Mouse (Mus musculus) forebrain, embryonic 15.5 days (tissue): ENCODE data around the gene Idh2. TPM values are rescaled to one million over a fixed set of nuclear protein-coding genes. Genes with fewer than 3 reads are reported as not detected.

Source experiments
- ATAC-seq: fragments of 200-750 bp; cut with Nextera tagmentation; replicated peaks from 2 replicates; pipeline ENCODE4 v1.8.0; 2017; ENCODE audit warnings: mild to moderate bottlenecking, moderate TSS enrichment, moderate library complexity
- H3K27ac ChIP-seq: fragments of 300-500 bp; sonication (generic); replicated peaks from 2 replicates; pipeline ENCODE4 v1.5.1; 2015; ENCODE audit warnings: mild to moderate bottlenecking, inconsistent platforms
- H3K27me3 ChIP-seq: fragments of 300-500 bp; sonication (generic); 2 replicates; pipeline ENCODE4 v1.6.1; 2015; ENCODE audit warnings: inconsistent platforms
- H3K36me3 ChIP-seq: fragments of 300-500 bp; sonication (generic); 2 replicates; pipeline ENCODE4 v1.6.1; 2015; ENCODE audit warnings: mild to moderate bottlenecking, inconsistent platforms
- H3K4me1 ChIP-seq: fragments of 300-500 bp; sonication (generic); 2 replicates; pipeline ENCODE4 v1.6.1; 2015; ENCODE audit warnings: inconsistent platforms
- H3K4me2 ChIP-seq: fragments of 300-500 bp; sonication (generic); replicated peaks from 2 replicates; pipeline ENCODE4 v1.6.1; 2015; ENCODE audit warnings: mild to moderate bottlenecking, inconsistent platforms
- H3K4me3 ChIP-seq: fragments of 300-500 bp; sonication (generic); 2 replicates; pipeline ENCODE4 v1.5.1; 2015; ENCODE audit warnings: mild to moderate bottlenecking, inconsistent platforms
- H3K9ac ChIP-seq: fragments of 300-500 bp; sonication (generic); replicated peaks from 2 replicates; pipeline ENCODE4 v1.6.1; 2015; ENCODE audit warnings: mild to moderate bottlenecking, inconsistent platforms
- H3K9me3 ChIP-seq: fragments of 300-500 bp; sonication (generic); 2 replicates; pipeline ENCODE4 v1.6.1; 2016; ENCODE audit warnings: inconsistent platforms
- WGBS: fragments of 180-500 bp; shearing (Covaris S2); methylation state at CpG from one replicate; pipeline ENCODE4 v1.1.7; 2015; ENCODE audit warnings: mixed read lengths; 5-methylcytosine and 5-hydroxymethylcytosine counted together
- polyA plus RNA-seq: library from polyadenylated mRNA; unstranded; fragments of >200 nt; fragmentation: Nextera tagmentation; extraction: Ambion mirVana; gene quantifications from 2 replicates; pipeline ENCODE4 v1.2.1, GENCODE M21; 2015

Idh2 gene
- polyA plus RNA-seq, result 299 and 300 TPM in 2 replicates

DNA sequence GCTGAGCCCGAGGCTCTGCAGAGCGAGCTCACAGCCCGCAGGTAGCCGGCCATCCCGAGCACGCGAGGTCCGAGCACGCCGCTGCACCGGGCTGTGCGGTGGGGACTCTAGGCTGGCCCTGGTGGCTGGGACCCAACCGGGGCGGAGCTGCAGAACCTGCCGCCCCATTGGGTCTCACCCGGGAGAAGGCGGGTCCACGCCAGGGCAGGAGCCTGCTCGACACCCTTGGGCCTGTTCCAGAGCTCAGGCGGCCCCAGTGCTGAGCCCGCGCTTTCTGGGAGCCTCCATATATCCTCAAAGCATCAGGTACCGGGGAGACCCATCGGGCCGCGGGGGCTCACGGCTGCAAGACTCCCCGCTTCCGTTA, at the start of gene Idh2:
Gene Idh2, minus strand, starts transcription at position 169 of the 367 bp plus-strand sequence.
- peaks cover 45% of the 10 kb centered on the region for H3K4me1 ChIP-seq
- peak; percentile 97 for ATAC-seq
- WGBS, result 0% methylated on average over 29 of the region's 29 CpGs

DNA sequence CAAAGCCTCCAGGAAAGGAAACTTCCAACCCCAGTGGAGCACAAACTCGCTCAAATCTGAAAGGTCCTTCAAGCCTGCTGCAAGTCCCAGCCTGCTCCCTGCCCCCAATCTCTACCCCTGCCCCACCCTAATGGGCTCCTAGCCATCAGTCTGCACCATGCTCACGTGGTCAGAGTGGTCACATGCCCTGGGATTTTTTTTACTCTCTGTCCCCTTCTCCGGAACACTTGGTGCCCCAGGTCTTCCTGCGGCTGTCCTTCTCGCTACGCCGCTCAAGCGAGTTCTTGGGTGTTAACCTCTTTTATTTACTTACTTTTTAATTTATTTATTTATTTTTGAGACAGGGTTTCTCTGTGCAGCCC, 45.7 kb upstream of the Idh2 start:
- Histone ChIP-seq H3K4me1 (no peaks in the 10 kb centered on the region), H3K27ac (no peak overlapping the region), H3K36me3 (no peaks in the 10 kb centered on the region), H3K4me3 (no peak overlapping the region), H3K9me3 (no peaks in the 10 kb centered on the region), H3K27me3 (no peaks in the 10 kb centered on the region), H3K4me2 (no peak overlapping the region), H3K9ac (no peak overlapping the region)
- ATAC-seq, result no peak
- WGBS, result 79% methylated on average over 8 of the region's 8 CpGs

More for the DNA sequence above, at the start of gene Idh2:
- peak within 1 kb of the TSS; percentile 79 for H3K4me3 ChIP-seq
- peak within 1 kb of the TSS; percentile 97 for H3K27ac ChIP-seq
- no peaks in the 10 kb centered on the region for H3K36me3 ChIP-seq
- no peaks in the 10 kb centered on the region for H3K27me3 ChIP-seq
- H3K4me2 ChIP-seq, result peak within 1 kb of the TSS; percentile 73
- H3K9me3 ChIP-seq, result no peaks in the 10 kb centered on the region
- H3K9ac ChIP-seq, result peak within 1 kb of the TSS; percentile 95

DNA sequence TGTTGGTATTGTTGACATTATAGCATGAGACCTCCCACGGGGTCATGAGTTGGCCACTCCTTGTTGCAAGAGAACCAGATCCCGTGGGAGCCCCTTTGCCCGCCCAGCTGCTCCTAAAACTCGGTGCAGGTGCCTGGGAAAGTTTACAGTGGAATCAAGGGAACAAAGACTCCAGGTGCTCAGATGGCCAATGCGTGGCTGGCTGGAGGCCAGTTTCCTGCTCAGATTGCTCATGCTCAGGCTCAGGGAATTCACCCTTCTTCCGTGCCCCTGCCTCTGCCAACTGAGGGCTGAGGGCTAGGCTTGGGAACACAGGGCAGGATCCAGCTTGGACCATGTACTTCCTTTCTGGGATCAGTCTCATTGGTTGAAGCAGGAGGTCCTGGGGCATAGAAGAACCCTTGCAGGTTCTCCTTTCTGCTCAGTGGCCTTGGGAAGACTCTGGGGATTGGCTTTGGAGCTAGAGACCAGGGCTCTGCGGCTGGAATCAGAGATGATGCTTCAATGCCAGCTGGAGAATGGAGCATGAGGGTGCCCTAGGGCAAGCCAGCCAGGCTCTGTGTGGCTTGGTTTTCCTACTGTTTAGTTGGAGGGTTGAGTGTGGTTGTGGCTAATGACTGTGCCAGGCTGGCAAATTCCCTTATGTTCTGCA, 45.2 kb upstream of the Idh2 start:
- no peak for ATAC-seq
- Histone ChIP-seq H3K27me3 (no peaks in the 10 kb centered on the region), H3K4me2 (no peak overlapping the region)

DNA sequence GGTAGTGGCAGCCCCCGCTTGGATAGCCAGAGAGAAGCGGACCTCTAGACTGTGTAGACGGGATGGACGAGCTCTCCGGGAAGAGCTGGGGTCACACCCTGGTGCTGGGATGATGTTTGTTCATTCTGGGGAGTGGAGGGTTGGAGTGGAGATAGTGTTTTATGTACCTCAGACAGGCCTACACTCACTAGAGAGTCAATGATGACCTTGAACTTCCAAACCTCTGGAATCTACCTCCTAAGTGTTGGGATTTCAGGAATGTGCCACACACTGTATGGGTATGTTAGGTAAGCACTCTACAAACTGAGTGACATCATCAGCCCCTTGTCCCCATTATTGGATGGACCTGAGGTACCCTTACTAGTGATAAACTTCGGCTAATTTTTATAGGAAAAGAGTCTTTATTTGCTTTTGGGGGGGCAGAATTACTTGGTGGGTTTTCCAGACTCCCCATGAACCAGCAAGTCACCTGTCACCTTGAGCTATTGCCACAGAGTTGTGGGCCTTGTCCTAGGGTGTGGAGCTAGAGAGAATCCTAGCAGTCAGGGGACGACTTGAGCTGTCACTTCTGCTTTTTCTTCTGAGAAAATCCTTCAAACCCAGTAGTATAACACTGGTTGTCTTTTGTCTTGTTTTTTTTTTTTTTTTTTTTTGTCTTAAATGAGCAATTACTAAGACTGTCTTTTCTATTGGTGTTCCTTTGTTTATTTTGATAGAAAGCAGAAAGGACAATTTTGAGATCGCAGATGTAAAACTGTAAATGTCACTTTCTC, 43.5 kb upstream of the Idh2 start:
- Histone ChIP-seq H3K27me3 (no peaks in the 10 kb centered on the region), H3K9ac (no peak overlapping the region), H3K4me3 (no peak overlapping the region), H3K9me3 (no peaks in the 10 kb centered on the region), H3K27ac (no peak overlapping the region), H3K4me1 (no peaks in the 10 kb centered on the region), H3K36me3 (no peaks in the 10 kb centered on the region), H3K4me2 (no peak overlapping the region)
- ATAC-seq, result no peak
- 90% methylated on average over 8 of the region's 8 CpGs for WGBS

More for the DNA sequence above, 45.2 kb upstream of the Idh2 start:
- Histone ChIP-seq H3K4me1 (no peaks in the 10 kb centered on the region), H3K27ac (no peak overlapping the region), H3K9me3 (no peaks in the 10 kb centered on the region), H3K9ac (no peak overlapping the region), H3K36me3 (no peaks in the 10 kb centered on the region), H3K4me3 (no peak overlapping the region)
- 63% methylated on average over 7 of the region's 7 CpGs for WGBS

DNA sequence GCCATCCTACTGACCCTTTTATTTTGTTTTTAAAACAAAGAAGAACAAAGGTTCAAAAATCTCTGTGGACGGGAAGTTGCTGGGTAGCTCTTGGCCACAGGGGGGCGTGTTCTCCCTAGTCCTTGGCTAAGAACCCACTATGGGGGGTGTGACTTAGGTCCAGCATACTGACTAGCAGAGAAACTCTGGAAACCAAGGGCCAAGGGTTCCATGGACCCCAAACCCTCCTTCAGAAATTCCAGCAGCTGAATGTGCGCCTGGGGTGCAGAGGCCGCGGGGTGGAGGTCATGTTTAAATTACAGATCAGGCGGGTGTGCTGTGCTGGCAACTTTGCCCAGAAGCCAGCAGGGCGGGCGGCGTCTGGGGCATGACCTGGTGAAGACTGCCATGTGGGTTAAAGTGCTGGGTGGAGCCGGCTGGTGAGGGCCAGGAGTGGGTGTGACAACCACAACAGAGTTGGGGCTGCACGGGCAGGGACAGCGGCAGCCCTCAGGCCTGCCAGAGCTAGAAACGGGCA, 41.6 kb upstream of the Idh2 start:
- 43% methylated on average over 13 of the region's 13 CpGs for WGBS
- H3K27me3 ChIP-seq, result no peaks in the 10 kb centered on the region
- no peaks in the 10 kb centered on the region for H3K36me3 ChIP-seq
- H3K4me2 ChIP-seq, result no peak overlapping the region
- no peak overlapping the region for H3K9ac ChIP-seq
- no peak overlapping the region for H3K27ac ChIP-seq
- H3K4me1 ChIP-seq, result no peaks in the 10 kb centered on the region
- H3K4me3 ChIP-seq, result no peak overlapping the region
- H3K9me3 ChIP-seq, result no peaks in the 10 kb centered on the region
- no peak for ATAC-seq

DNA sequence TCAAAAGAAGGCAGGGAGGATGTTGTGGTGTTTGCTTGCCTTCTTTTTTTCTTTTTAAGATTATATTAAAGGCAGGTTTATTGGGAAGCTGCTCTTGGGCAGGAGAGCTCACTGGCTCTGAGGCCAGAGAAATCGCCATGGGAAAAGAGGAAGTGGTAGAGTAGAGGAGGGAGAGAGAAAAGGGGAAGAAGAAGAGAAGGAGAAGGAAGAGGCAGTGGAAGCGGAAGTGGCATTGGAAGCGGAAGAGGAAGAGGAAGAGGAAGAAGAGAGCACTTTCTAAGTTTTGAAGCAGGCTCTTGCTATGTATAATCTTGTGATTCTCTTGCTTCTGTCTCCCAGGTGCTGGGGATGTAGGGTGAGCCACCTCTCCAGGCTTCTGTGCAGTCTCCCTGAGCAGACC, 39.5 kb upstream of the Idh2 start:
- Histone ChIP-seq H3K9ac (no peak overlapping the region), H3K4me2 (no peak overlapping the region), H3K9me3 (no peaks in the 10 kb centered on the region), H3K36me3 (no peaks in the 10 kb centered on the region), H3K4me3 (no peak overlapping the region), H3K27me3 (no peaks in the 10 kb centered on the region), H3K27ac (no peak overlapping the region), H3K4me1 (peaks cover 2% of the 10 kb centered on the region)
- ATAC-seq, result no peak
- 74% methylated on average over 3 of the region's 3 CpGs for WGBS

DNA sequence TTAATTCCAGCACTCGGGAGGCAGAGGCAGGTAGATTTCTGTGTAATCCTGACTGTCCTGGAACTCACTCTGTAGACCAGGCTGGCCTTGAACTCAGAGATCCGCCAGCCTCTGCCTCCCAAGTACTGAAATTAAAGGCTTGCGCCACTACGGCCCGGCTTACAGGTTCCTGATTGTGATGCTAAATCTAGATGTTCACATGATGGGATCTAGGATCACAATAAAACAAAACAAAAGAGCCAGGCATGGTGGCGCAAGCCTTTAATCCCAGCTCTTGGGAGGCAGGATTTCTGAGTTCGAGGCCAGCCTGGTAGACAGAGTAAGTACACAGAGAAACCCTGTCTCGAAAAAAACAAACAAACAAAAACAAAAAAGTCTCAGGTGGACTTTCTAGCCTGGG, 37.6 kb upstream of the Idh2 start:
- peaks cover 11% of the 10 kb centered on the region for H3K4me1 ChIP-seq
- no peaks in the 10 kb centered on the region for H3K36me3 ChIP-seq
- H3K4me3 ChIP-seq, result no peak overlapping the region
- no peak for ATAC-seq
- H3K27me3 ChIP-seq, result no peaks in the 10 kb centered on the region
- H3K9me3 ChIP-seq, result no peaks in the 10 kb centered on the region
- no peak overlapping the region for H3K27ac ChIP-seq
- no peak overlapping the region for H3K9ac ChIP-seq
- H3K4me2 ChIP-seq, result no peak overlapping the region
- 92% methylated on average over 8 of the region's 8 CpGs for WGBS

DNA sequence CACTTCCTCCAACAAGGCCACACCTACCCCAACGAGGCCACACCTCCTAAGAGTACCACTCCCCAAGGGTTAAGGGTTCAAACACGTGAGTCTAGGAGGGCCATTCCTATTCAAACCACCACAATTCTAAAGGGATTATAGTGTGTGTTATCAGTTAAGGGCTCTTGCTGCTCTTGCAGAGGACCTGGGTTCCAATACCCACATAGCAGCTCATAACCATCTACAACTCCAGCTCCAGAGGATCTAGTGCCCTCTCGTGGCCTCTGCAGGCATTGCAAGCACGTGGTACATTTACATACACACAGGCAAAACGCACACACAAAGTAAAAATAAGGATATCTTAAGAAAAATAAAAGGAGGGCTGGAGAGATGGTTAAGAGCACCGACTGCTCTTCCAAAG, 37.0 kb upstream of the Idh2 start:
- Histone ChIP-seq H3K27ac (no peak overlapping the region), H3K4me3 (no peak overlapping the region), H3K9me3 (no peaks in the 10 kb centered on the region), H3K4me2 (no peak overlapping the region), H3K27me3 (no peaks in the 10 kb centered on the region), H3K36me3 (no peaks in the 10 kb centered on the region), H3K9ac (no peak overlapping the region), H3K4me1 (peaks cover 11% of the 10 kb centered on the region)
- no peak for ATAC-seq
- 67% methylated on average over 6 of the region's 6 CpGs for WGBS

DNA sequence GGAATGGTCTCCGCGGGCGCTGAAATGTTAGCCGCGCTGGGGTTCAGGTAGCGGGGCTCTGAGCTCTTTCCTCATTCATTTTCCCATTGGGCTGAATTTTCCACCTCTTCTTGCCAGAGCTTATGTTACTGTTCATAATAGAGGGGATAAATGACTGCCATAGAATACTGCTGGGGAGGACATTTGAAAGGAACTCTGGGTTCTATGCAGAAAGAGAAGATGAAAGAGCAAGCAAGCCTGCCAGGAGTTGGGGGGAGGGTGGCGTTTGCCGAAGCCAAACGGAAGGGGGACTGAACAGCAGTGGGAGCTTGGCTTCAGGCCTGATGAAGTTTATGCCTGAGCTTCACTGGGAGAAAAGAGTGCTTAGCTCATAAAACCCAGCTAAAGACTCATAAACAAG, 34.2 kb upstream of the Idh2 start:
- H3K4me1 ChIP-seq, result peaks cover 11% of the 10 kb centered on the region
- WGBS, result 26% methylated on average over 9 of the region's 9 CpGs
- no peaks in the 10 kb centered on the region for H3K36me3 ChIP-seq
- peak overlapping the region; percentile 82 for H3K27ac ChIP-seq
- peak; percentile 73 for ATAC-seq
- H3K9ac ChIP-seq, result no peak overlapping the region
- peak overlapping the region; percentile 33 for H3K4me2 ChIP-seq
- peak overlapping the region; percentile 20 for H3K4me3 ChIP-seq
- H3K9me3 ChIP-seq, result no peaks in the 10 kb centered on the region
- no peaks in the 10 kb centered on the region for H3K27me3 ChIP-seq

DNA sequence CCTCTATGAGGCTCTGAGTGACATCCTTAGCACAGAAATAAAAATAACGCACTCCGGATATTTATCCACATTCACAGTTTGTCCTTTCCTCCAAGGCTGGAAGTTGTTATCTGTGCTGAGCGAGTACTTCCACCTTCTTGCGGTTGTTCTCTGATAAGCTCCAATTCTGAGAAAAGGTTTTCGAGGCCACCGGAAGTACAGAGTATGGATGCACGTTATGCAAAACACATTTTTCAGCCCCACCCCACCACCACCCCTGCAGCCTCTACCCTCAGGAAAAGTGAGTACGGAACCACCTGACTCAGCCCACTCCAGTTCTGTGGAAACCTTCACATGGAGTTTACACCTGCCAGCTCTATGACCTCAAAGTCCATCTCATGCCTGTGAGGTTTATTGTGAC, 30.9 kb upstream of the Idh2 start:
- Histone ChIP-seq H3K9ac (no peak overlapping the region), H3K4me2 (no peak overlapping the region), H3K4me1 (peaks cover 28% of the 10 kb centered on the region), H3K27ac (no peak overlapping the region), H3K36me3 (no peaks in the 10 kb centered on the region), H3K27me3 (no peaks in the 10 kb centered on the region), H3K4me3 (no peak overlapping the region), H3K9me3 (no peaks in the 10 kb centered on the region)
- ATAC-seq, result no peak
- 91% methylated on average over 8 of the region's 8 CpGs for WGBS

DNA sequence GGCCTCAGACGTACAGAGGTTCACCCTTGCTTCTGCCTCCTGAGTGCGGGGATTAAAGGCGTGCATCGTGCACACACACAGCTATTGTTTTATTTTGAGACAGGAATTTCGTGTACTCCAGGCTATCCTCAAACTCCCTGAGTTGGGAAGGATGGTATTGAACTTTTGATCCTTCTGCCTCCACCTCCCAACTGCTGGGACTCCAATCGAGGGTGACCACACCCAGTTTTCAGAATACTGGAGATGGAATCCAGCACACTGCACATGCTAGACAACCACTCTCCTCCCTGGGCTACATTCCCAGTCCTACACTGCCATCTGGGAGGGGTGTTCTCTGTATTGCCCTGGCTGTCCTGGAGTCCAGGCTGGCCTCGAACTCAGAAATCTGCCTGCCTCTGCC, 29.5 kb upstream of the Idh2 start:
- no peak overlapping the region for H3K4me3 ChIP-seq
- WGBS, result 87% methylated on average over 7 of the region's 7 CpGs
- no peaks in the 10 kb centered on the region for H3K36me3 ChIP-seq
- no peak overlapping the region for H3K9ac ChIP-seq
- no peak overlapping the region for H3K4me2 ChIP-seq
- no peak for ATAC-seq
- no peaks in the 10 kb centered on the region for H3K27me3 ChIP-seq
- H3K4me1 ChIP-seq, result peaks cover 28% of the 10 kb centered on the region
- no peaks in the 10 kb centered on the region for H3K9me3 ChIP-seq
- H3K27ac ChIP-seq, result no peak overlapping the region

DNA sequence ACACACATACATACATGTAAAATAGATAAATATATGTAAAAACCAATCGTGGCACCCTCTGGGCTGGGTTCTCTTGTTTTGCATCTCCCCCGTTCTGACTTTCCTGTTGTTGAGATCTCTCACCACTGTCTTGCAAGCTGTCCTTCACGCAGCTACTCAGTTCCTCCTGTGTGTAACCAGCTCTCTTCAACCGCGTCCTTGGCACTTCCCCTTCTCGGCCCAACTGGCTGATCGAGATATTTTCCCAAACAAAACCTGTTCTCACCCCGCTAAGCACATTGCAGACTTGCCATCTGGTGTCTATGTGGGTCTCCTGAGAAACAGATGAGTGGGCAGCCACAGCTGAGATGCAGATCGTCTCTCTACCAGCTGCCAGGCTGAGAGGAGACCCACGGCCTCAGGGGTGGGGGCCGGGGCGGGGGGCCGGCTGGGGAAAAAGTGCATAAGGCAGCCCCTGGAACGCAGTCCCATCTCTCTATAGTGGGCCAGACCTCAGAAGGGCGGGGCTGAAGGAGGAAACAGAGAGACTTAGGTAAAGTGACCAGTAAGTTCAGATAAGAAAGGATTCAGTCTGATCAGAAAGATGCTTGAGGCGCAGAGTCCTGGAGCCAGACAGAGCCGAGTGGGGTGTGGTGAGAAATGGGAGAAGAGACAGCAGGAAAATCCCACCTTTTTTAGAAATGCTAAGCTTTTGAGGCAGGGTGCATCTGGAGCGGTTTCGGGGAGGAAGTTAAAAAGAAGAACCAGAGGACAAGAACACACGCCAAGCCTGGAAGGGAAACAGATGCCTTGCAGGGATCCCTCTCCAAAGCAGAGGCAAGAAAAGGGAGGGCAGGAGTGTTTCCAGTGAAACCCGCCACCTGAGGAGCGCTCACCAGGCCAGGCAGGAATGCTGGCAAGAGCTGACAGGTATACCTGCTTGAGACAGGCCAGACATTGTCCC, 28.4 kb upstream of the Idh2 start:
- H3K9ac ChIP-seq, result no peak overlapping the region
- peak overlapping the region; percentile 22; the same call in 1 of the 2 replicates for H3K4me2 ChIP-seq
- no peak overlapping the region for H3K4me3 ChIP-seq
- H3K27ac ChIP-seq, result peak overlapping the region; percentile 86
- no peaks in the 10 kb centered on the region for H3K9me3 ChIP-seq
- no peaks in the 10 kb centered on the region for H3K36me3 ChIP-seq
- H3K4me1 ChIP-seq, result peaks cover 19% of the 10 kb centered on the region
- WGBS, result 34% methylated on average over 22 of the region's 22 CpGs
- ATAC-seq, result peak; percentile 85
- no peaks in the 10 kb centered on the region for H3K27me3 ChIP-seq
